Mouse (Mus musculus) MEL (cell line): ENCODE data around the gene A630095N17Rik. TPM values are rescaled to one million over a fixed set of nuclear protein-coding genes. Genes with fewer than 3 reads are reported as not detected.

Source experiments
- DNase-seq: peaks from one replicate; pipeline ENCODE4 v3.0.0; 2011; ENCODE audit warnings: low read depth, low spot score
- H3K27ac ChIP-seq: 2 replicates; pipeline ENCODE4 v1.5.1; 2012; ENCODE audit warnings: low read depth, mild to moderate bottlenecking, control low read depth, low read length, moderate library complexity; ENCODE audit not compliant: control insufficient read depth
- H3K27me3 ChIP-seq, 2 experiments: fragments of 150-350 bp in 1 of 2; sonication (generic) in 1 of 2; 2 replicates each; pipeline ENCODE4 v1.6.1; 2012; ENCODE audit warnings: low read length in 2 of 2, mild to moderate bottlenecking in 2 of 2, improper control_type of control experiment in 1 of 2, moderate library complexity in 1 of 2; ENCODE audit not compliant: insufficient read depth in 2 of 2, control insufficient read depth in 1 of 2
- H3K36me3 ChIP-seq, 2 experiments: 2 replicates each; pipeline ENCODE4 v1.6.1; 2012 to 2014; ENCODE audit warnings: low read length in 2 of 2, improper control_type of control experiment in 1 of 2, inconsistent platforms in 1 of 2, mild to moderate bottlenecking in 1 of 2; ENCODE audit not compliant: insufficient read depth in 2 of 2, control insufficient read depth in 1 of 2
- H3K4me1 ChIP-seq, 2 experiments: fragments of 150-350 bp in 1 of 2; sonication (generic) in 1 of 2; 2 replicates each; pipeline ENCODE4 v1.6.1; 2012; ENCODE audit warnings: low read length in 2 of 2, improper control_type of control experiment in 1 of 2, mild to moderate bottlenecking in 1 of 2; ENCODE audit not compliant: insufficient read depth in 2 of 2, control insufficient read depth in 1 of 2
- H3K4me3 ChIP-seq, 2 experiments: fragments of 150-350 bp in 1 of 2; sonication (generic) in 1 of 2; 2 replicates each; pipeline ENCODE4 v1.5.1; 2012; ENCODE audit warnings: low read depth in 2 of 2, low read length in 2 of 2, mild to moderate bottlenecking in 2 of 2, moderate library complexity in 2 of 2, control low read depth in 1 of 2, improper control_type of control experiment in 1 of 2; ENCODE audit not compliant: control insufficient read depth in 1 of 2, insufficient read depth in 1 of 2
- H3K79me2 ChIP-seq: 2 replicates; pipeline ENCODE4 v1.6.1; 2012; ENCODE audit warnings: mild to moderate bottlenecking, low read length, moderate library complexity; ENCODE audit not compliant: control insufficient read depth, poor library complexity, insufficient read depth
- H3K9ac ChIP-seq: 2 replicates; pipeline ENCODE4 v1.6.1; 2012; ENCODE audit warnings: low read depth, mild to moderate bottlenecking, control low read depth, low read length, moderate library complexity; ENCODE audit not compliant: control insufficient read depth, poor library complexity, severe bottlenecking
- H3K9me3 ChIP-seq: fragments of 150-350 bp; sonication (generic); replicated peaks from 2 replicates; pipeline ENCODE4 v1.6.1; 2012; ENCODE audit warnings: mild to moderate bottlenecking, low read length, improper control_type of control experiment, moderate library complexity; ENCODE audit not compliant: insufficient read depth
- CHD1 ChIP-seq: IDR thresholded peaks from 2 replicates; pipeline ENCODE4 v1.6.1; 2012; ENCODE audit warnings: low read depth, mild to moderate bottlenecking, inconsistent platforms, low read length, improper control_type of control experiment
- CHD2 ChIP-seq: IDR thresholded peaks from 2 replicates; pipeline ENCODE4 v1.6.1; 2011; ENCODE audit warnings: low read length, improper control_type of control experiment
- HCFC1 ChIP-seq: IDR thresholded peaks from 2 replicates; pipeline ENCODE4 v1.6.1; 2012; ENCODE audit warnings: low read depth, mild to moderate bottlenecking, inconsistent platforms, low read length, improper control_type of control experiment, moderate library complexity
- JUND ChIP-seq: IDR thresholded peaks from 2 replicates; pipeline ENCODE4 v1.6.1; 2011; ENCODE audit warnings: low read depth, mild to moderate bottlenecking, improper control_type of control experiment, low read length
- KAT2A ChIP-seq: conservative IDR thresholded peaks from 2 replicates; pipeline ENCODE4 v1.6.1; 2012; ENCODE audit warnings: low read depth, low read length, improper control_type of control experiment, inconsistent platforms
- MAFK ChIP-seq: IDR thresholded peaks from 2 replicates; pipeline ENCODE4 v1.6.1; 2011; ENCODE audit warnings: low read depth, mild to moderate bottlenecking, low read length, improper control_type of control experiment, borderline replicate concordance
- MAX ChIP-seq: IDR thresholded peaks from 2 replicates; pipeline ENCODE4 v1.6.1; 2011; ENCODE audit warnings: low read length, improper control_type of control experiment
- MAZ ChIP-seq: IDR thresholded peaks from 2 replicates; pipeline ENCODE4 v1.6.1; 2012; ENCODE audit warnings: low read depth, mild to moderate bottlenecking, inconsistent platforms, low read length, improper control_type of control experiment
- MXI1 ChIP-seq: IDR thresholded peaks from 2 replicates; pipeline ENCODE4 v1.6.1; 2011; ENCODE audit warnings: mild to moderate bottlenecking, low read depth, low read length, improper control_type of control experiment
- POLR2AphosphoS2 ChIP-seq: IDR thresholded peaks from 2 replicates; pipeline ENCODE4 v1.6.1; 2011; ENCODE audit warnings: low read length, improper control_type of control experiment
- POLR2AphosphoS5 ChIP-seq: IDR thresholded peaks from 2 replicates; pipeline ENCODE4 v1.6.1; 2012; ENCODE audit warnings: low read depth, borderline replicate concordance, mild to moderate bottlenecking, inconsistent platforms, low read length, moderate library complexity, mixed read lengths
- RAD21 ChIP-seq: IDR thresholded peaks from 2 replicates; pipeline ENCODE4 v1.6.1; 2011; ENCODE audit warnings: mild to moderate bottlenecking, low read depth, low read length, improper control_type of control experiment
- SIN3A ChIP-seq: IDR thresholded peaks from 2 replicates; pipeline ENCODE4 v1.6.1; 2012; ENCODE audit warnings: low read length, improper control_type of control experiment, inconsistent platforms
- SMC3 ChIP-seq: IDR thresholded peaks from 2 replicates; pipeline ENCODE4 v1.6.1; 2011; ENCODE audit warnings: low read depth, low read length, improper control_type of control experiment
- TAL1 ChIP-seq: IDR thresholded peaks from 2 replicates; pipeline ENCODE4 v1.6.1; 2012; ENCODE audit warnings: mild to moderate bottlenecking, inconsistent platforms, low read length, moderate library complexity, mixed read lengths
- TCF12 ChIP-seq: IDR thresholded peaks from 2 replicates; pipeline ENCODE4 v1.6.1; 2014; ENCODE audit warnings: low read depth, mild to moderate bottlenecking, inconsistent platforms, low read length, improper control_type of control experiment, moderate library complexity
- ZC3H11A ChIP-seq: IDR thresholded peaks from 2 replicates; pipeline ENCODE4 v1.6.1; 2012; ENCODE audit warnings: low read depth, mild to moderate bottlenecking, inconsistent platforms, low read length, improper control_type of control experiment
- ZNF384 ChIP-seq: IDR thresholded peaks from 2 replicates; pipeline ENCODE4 v1.6.1; 2012; ENCODE audit warnings: low read depth, mild to moderate bottlenecking, inconsistent platforms, low read length, improper control_type of control experiment
- polyA plus RNA-seq, 2 experiments: library from polyadenylated mRNA; stranded (reverse) in 1 of 2; unstranded in 1 of 2; fragments of >175 nt in 1 of 2; fragments of >200 nt in 1 of 2; gene quantifications; 2 replicates each; pipeline versions ENCODE4 v1.2.1 to v1.2.4; 2012; ENCODE audit warnings: low replicate concordance in 2 of 2, low read depth in 1 of 2; ENCODE audit not compliant: insufficient read length in 2 of 2, insufficient read depth in 1 of 2, missing spikeins in 1 of 2
- total RNA-seq: library from RNA; depleted of rRNA; stranded (reverse); fragments of 300-350 nt; gene quantifications from 2 replicates; pipeline ENCODE4 v1.2.3, GENCODE M21; 2012

The A630095N17Rik gene
- total and polyA plus RNA-seq, 3 experiments, result 0.58 to 0.82 TPM; not detected in 1

DNA sequence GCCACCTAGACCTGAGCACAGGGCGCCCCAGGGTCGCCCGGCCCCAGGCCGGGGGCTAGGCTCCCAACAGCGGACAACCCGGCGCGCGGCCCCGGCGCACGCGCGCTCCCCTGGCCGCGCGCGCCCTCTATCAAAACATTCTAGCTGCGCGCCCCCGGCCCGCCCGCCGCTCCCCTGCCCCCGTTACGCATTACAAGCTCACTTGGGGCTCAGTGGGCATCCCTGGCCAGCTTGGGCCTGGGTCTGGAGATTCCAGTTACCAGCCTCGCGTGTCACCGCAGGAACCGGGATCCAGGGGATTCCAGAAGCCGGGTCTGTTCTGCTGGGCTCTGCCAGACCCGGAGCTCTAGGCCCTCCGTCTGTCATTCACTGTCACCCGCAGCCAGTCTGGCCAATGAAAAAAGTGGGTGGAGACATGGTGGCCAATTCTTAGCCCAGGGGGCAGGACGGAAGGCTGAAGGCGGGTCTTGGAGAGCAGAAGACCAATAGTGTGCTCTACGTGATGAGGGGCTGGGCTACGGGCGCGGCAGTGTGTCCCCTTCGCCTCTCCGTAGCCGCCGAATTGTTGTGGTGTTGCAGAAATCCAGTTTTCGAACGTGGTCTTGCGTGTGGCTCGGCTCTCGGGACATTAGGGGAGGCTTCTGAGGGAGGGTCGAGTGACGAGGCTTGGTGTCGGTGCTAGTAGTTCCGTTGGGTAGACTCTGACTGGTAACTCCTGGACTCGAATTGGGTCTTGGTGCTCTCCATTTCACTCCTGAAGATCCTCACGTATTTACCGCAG is 40.1 kb downstream of the A630095N17Rik start, which contains the start of the genes Ankzf1 and Atg9a (continued):
- TF ChIP-seq MAX (peak; percentile 70; the same call in 1 of the 2 replicates), ZC3H11A (no peak), POLR2AphosphoS5 (no peak), SMC3 (no peak)

DNA sequence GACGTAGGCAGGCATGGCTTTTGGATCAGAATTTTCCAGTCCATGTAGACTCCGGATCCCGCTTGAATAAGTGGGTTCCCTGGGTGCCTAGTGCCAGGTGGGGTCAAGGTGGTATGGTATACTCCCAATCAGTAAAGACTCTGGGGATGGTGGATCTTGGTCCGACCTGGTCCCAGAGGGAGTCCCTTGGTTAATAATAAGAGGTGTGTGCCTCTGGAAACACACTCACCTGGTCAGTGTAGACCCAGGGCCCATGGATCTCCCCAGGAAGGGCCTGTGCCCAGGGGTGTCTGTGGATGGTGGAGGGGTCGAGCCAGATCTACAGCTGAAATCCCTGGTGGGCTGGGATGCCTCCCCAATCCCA is 40.7 kb downstream of the A630095N17Rik start:
- H3K4me1 ChIP-seq, result peaks cover 3 to 32% of the 10 kb centered on the region in 2 experiments; a peak in 3 of 4 replicates
- DNase-seq, result no peak
- peak overlapping the region; percentile 19; the same call in 1 of the 2 replicates for H3K27ac ChIP-seq

DNA sequence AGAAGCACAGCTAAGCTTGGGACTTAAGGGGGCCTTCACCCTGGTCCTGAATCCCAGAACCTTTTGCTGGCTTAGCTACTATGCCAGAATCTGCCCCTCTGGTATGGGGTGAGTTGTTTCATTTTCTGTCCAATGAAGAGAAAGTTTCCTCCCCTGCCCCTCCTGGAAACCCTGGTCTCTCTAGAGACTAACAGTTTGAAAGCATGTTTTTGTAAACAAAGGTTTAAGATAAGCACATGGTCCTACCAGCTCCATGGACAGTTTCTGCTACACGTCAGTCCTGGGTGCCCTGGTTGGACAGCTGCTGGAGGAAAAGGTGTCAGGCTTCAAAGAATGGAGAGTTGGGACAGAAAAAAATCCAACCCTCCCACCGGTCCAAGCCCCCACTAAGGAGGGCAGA is 41.3 kb downstream of the A630095N17Rik start:
- no peak overlapping the region for H3K27ac ChIP-seq
- H3K4me3 ChIP-seq, result no peak overlapping the region

More for the DNA sequence above, 40.7 kb downstream of the A630095N17Rik start:
- peaks cover 9% of the 10 kb centered on the region for H3K79me2 ChIP-seq
- no peaks in the 10 kb centered on the region for H3K27me3 ChIP-seq
- peaks cover 0 to 31% of the 10 kb centered on the region in 2 experiments; a peak in 2 of 4 replicates for H3K36me3 ChIP-seq
- peak overlapping the region; percentile 96 for H3K9ac ChIP-seq
- no peak for TF ChIP-seq RAD21
- TF ChIP-seq JUND, result no peak
- TF ChIP-seq CHD1, result no peak
- no peak for TF ChIP-seq ZC3H11A
- TF ChIP-seq SMC3, result no peak
- no peak for TF ChIP-seq POLR2AphosphoS2
- no peak for TF ChIP-seq CHD2
- TF ChIP-seq MAFK, result no peak
- no peak for TF ChIP-seq MAZ
- no peak for TF ChIP-seq TCF12
- no peak for TF ChIP-seq KAT2A
- no peaks in the 10 kb centered on the region for H3K9me3 ChIP-seq
- H3K4me3 ChIP-seq, result peak overlapping the region; percentile 95

More for the DNA sequence above, 41.3 kb downstream of the A630095N17Rik start:
- H3K36me3 ChIP-seq, result peaks cover 0 to 31% of the 10 kb centered on the region in 2 experiments; a peak in 2 of 4 replicates
- no peaks in the 10 kb centered on the region for H3K9me3 ChIP-seq
- H3K27me3 ChIP-seq, result no peaks in the 10 kb centered on the region
- peak; percentile 20 for DNase-seq
- peak; percentile 31 for TF ChIP-seq TAL1
- TF ChIP-seq SIN3A, result peak; percentile 45; the same call in 1 of the 2 replicates
- TF ChIP-seq HCFC1, result no peak
- no peak for TF ChIP-seq ZNF384
- peak; percentile 69 for TF ChIP-seq MAX
- TF ChIP-seq MXI1, result peak; percentile 40; the same call in 1 of the 2 replicates
- TF ChIP-seq, all 39 proteins: peak for 4
- Histone ChIP-seq H3K79me2 (peaks cover 9% of the 10 kb centered on the region), H3K9ac (no peak overlapping the region), H3K4me1 (peaks cover 3 to 32% of the 10 kb centered on the region in 2 experiments; a peak in 3 of 4 replicates)
